Mouse (Mus musculus): Measurements from ENCODE around the gene Mtif2.

Mtif2 gene

GRCm38 (mm10) chr11:29549425-29549778, 23.2 kb downstream of the Mtif2 start:
- DNase-seq (ENCODE audit: low read depth, low spot score) = no peak

DNA sequence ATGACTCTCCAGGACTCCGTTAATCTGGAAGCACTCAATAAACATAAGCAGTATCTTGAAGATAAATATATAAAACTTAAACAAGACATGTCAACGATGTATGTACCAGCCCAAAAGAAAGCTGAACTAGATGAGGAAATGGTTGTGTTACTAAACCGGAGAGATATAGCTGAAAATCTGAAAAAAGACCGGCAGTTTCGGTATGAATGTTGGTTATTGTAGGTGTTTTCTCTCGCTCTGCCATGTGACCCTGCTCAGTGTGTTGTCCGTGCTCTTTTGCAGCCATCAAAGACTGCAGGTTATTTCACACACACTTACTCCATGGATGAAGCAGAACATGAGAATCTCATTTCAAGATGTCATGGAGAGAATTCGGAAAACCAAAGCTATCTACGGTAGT, 34.2 kb downstream of the Mtif2 start:
- no peak for DNase-seq (ENCODE audit: low read depth, low spot score)

GRCm38 (mm10) chr11:29560990-29561389, 34.8 kb downstream of the Mtif2 start:
- DNase-seq (ENCODE audit: low read depth, low spot score) = no peak

- DNase-seq (ENCODE audit: low read depth, low spot score) = no peak
Observed at GRCm38 (mm10) chr11:29563406-29563805, 37.2 kb downstream of the Mtif2 start.

- DNase-seq (ENCODE audit: low read depth, low spot score) = no peak
Observed at GRCm38 (mm10) chr11:29571536-29571935, 45.3 kb downstream of the Mtif2 start.

GRCm38 (mm10) chr11:29572656-29573055, 46.4 kb downstream of the Mtif2 start:
- no peak for DNase-seq (ENCODE audit: low read depth, low spot score)

DNA sequence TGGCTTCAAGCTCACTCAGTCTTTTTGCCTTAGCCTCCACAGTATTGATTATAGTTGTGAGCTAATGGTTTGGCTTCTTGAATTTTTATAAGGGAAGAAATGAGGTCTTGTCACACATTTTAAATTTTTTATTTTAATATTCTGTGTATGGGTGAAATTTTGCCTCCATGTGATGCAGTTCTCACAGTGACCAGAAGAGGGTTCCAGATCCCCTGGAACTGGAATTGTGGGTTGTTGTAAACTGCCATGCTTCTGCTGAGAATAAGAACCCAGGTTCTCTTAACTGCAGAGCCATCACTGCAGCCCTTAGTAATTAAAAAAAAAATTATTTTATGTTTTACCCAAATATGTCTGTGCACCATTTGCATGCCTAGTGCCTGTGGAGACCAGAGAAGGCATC, 53.4 kb downstream of the Mtif2 start:
- DNase-seq (ENCODE audit: low read depth, low spot score) = no peak
